Mouse (Mus musculus) ES-CJ7 (cell line): ENCODE measurements around the gene Cox10.
A peak's percentile ranks its signal among the peaks of the same experiment; 100 is the strongest.
"Not testable (repeated sequence)": the region's sequence is repeated elsewhere in the genome, so short reads cannot be mapped to it uniquely, and the experiment has no call there.

Experiments
- DNase-seq: peaks from one replicate; pipeline ENCODE4 v3.0.0; 2011; ENCODE audit warnings: low read depth, low spot score

Cox10 gene

GRCm38 (mm10) chr11:64078956-64079726, at the start of gene Cox10:
Cox10 (minus strand) TSS chr11:64079468.
- peak; percentile 85 for DNase-seq

- DNase-seq = no peak
Measured at GRCm38 (mm10) chr11:64128016-64128415, 48.7 kb upstream of the Cox10 start.

- no peak for DNase-seq
Measured at GRCm38 (mm10) chr11:64125471-64125870, 46.2 kb upstream of the Cox10 start.

- DNase-seq = not testable (repeated sequence)
Measured at GRCm38 (mm10) chr11:64123174-64123573, 43.9 kb upstream of the Cox10 start.

- DNase-seq = peak; percentile 47
Measured at GRCm38 (mm10) chr11:64116711-64117110, 37.4 kb upstream of the Cox10 start.

DNA sequence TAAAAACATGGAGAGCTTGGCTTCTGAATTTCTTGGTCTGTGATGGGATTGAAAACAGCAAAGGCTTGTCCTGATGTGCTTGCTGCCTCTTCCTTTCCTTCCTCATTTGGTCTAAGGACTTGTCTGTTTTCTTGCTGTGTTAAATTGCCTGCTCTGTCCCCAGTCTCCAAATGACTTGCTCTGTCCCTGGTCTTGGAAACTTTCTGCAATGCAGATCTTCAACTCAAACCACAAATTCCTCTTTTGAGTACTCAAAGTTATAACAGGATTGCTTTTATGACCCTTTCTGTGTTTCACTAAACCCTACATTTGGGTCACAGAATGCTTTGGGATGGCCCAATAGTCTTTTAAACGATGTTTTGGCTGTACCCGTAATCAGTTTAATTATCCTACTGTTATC, 36.6 kb upstream of the Cox10 start:
- DNase-seq = no peak

DNA sequence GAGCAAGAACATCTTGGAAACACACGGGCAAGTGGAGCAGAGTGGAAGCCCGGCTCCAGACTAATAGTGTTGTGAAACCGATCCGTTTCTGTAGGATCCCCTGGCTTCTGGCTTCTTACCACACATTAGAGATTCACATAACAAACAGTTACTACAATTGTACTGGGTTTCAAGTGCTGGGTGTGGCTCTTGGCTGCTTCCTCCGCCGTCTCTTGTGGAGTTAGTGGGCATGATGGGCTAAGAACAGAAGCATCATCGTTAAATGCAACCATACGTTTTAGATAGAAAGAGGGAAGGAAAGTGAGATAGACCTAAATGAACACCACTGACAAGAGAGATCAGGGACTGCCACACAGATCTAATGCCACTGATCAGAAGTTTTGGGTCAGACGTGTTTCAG, 35.8 kb upstream of the Cox10 start:
- DNase-seq = peak; percentile 31

- no peak for DNase-seq
Measured at GRCm38 (mm10) chr11:64100060-64100459, 20.8 kb upstream of the Cox10 start.

- no peak for DNase-seq
Measured at GRCm38 (mm10) chr11:64093058-64093457, 13.8 kb upstream of the Cox10 start.

DNA sequence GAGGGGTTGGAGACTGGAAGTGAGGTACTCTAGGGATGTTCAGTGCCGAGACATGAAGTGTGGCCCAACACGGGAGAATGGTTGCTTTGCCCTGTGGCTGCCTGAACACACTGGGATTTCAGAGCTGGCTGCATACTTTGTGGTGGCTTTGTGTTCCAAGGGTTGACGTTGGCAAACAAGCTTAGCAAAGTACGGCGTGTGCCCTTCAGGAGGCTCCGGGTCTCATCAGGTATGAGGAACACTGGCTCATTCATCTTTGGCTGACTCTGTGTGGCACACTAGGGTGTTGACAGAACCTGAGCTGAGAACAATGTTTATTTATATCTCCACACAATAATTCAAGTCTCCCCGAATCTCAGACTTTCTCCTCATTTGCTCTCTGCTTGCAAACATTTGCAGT, 11.9 kb upstream of the Cox10 start:
- no peak for DNase-seq

DNA sequence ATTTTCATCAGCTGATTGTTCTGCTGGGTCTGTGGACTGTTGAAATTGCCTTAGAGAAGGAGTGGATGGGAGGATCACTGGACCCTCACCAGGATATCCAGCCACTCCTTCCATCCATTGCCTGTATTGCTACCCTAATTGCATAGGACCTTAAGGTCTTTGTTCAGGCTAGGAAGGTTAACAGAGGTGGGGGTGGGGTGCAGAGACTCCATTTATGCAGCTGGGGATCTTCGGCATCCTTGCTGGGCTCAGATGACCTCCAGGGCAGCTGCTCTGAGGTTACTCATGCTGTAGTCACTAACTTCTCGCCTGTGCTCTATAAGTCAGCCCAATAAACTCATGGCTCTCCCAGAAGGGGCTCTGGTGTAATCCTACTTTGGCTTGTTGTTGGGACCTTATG, 10.4 kb upstream of the Cox10 start:
- peak; percentile 87 for DNase-seq

GRCm38 (mm10) chr11:64085888-64086287, 6.6 kb upstream of the Cox10 start:
- DNase-seq = no peak

GRCm38 (mm10) chr11:64079727-64080081, 436 bp upstream of the Cox10 start:
- no peak for DNase-seq

DNA sequence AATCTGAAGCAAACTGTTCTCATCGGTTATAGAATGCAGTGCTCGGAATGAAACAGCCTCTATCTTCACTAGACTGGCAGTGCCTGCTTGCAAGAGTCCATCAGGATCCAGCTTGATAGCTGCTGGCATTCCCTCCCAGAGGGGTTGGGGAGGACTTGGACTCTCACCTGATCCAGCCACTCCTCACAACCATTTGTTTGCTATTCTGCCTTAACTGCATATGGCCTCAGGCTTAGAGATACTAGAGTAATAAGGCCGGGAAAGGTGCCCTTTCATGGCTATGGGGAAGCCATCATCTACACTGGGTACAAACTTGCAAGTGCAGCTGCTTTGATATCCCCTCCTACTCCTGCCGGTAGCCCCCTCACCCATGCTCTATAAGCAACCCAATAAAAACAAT, 3.1 kb downstream of the Cox10 start:
- no peak for DNase-seq

DNA sequence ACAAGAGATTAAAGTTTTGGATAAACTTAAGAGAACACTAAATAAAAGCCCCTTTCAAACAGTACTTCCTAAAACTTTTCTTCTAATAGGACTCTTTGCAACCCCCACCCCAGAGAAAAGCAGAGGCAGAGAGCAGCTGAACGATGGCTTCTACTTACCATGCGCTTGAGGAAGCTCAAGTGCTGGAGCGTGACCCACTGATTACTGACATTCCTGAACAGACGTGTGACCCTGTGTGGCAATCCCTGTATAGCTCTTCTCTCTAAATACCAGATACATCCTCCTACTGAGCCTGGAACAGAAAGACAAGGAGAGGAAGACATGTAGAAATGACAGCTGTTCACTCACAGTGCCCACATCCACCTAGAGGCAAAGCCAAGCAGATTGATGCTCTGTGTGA, 5.9 kb downstream of the Cox10 start:
- no peak for DNase-seq

GRCm38 (mm10) chr11:64071536-64071935, 7.7 kb downstream of the Cox10 start:
- DNase-seq = no peak

DNA sequence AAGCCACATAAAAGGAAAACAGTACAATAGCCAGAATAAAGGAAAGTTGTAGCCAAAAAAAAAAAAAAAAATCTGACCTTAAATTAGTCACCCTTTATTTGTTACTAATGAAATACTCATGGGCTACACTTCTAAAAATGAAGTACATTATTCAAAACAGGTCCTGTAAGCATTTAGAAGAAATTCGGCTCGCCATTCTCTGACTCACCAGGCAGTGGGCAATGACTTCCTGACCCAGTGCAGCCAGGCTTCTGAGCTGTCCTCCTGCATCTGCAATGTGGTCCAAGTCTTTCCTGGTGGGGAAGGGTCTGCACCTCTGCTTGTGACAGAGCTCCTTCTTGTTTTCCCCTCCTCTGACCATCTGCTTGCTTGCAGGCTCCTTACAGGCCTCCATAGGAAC, 13.3 kb downstream of the Cox10 start:
- DNase-seq = no peak

GRCm38 (mm10) chr11:64063130-64063529, 16.1 kb downstream of the Cox10 start:
- no peak for DNase-seq

GRCm38 (mm10) chr11:64062226-64062625, 17.0 kb downstream of the Cox10 start:
- no peak for DNase-seq

DNA sequence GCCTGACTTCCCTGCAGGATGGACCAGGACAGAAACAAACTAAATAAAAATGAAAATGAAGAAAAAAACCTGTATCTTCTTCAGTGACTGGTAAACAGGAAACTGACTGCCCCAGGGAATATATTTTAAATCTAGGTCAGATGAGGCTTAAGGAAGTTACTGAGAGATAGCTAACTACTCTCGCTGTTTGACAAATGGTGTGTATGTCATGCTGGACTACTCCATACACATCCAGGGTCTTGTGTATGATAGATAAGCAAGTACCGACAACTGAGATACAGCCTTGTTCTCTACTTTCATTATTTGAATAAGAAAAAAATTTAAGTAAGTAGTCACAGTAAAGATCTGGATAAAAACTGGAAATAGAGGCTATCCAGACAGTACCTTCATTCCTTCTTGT, 20.0 kb downstream of the Cox10 start:
- DNase-seq = no peak

- no peak for DNase-seq
Measured at GRCm38 (mm10) chr11:64058474-64058873, 20.8 kb downstream of the Cox10 start.

DNA sequence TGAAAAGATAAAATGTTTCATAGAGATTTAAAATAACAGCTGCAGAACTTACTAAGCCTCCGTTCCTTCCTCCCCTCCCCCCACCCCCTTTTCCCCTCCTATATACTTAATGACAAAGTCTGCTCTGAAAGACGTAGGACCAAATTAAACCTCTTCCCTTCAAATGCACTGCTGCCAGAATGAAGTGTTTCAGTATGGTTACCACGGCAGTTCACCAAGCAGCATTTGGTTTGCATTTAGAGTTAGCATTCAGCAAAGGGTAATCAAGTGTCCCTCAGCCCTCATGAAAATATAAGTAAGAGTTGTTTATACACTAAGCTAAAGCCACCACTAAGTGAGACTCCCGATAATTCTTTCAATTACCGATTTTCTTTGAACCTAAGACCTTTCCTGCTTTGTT, 25.9 kb downstream of the Cox10 start:
- DNase-seq = no peak

- no peak for DNase-seq
Measured at GRCm38 (mm10) chr11:64051195-64051968, 27.9 kb downstream of the Cox10 start.
